In genomic region chr12:3662660-3663059, GRCm38 (mm10) we compare ENCODE assay signal across 13 mouse cellular contexts.
DNase-seq lines count a peak whose midpoint lies in the region; ATAC-seq and TF ChIP-seq lines count a peak whose summit lies in the region.
"Had no signal": no experiment of that assay in that cellular context is flagged by ENCODE, and none has a peak within 500 bp of the region (broad histone marks: within the 10 kb centered on the region; RNA-seq: fewer than 3 reads in every experiment).

No protein-coding gene starts in this region.

- ATAC-seq in embryonic facial prominence, embryonic 14.5 days (ENCODE audit: low read depth): 0 out of 2 replicates have a peak, but pooled peaks have one; percentile 50
- peak; percentile 84 for ATAC-seq in intestine, postnatal 0 days
- no peak for ATAC-seq in erythroid progenitor cell, adult 5-6 weeks (replicated peaks; ENCODE audit: low FRiP score, poor library complexity, severe bottlenecking)

- no peaks in the 10 kb centered on the region for H3K9me3 ChIP-seq in embryonic facial prominence, embryonic 14.5 days (ENCODE audit: control insufficient read depth, low read length)
- H3K9me3 ChIP-seq in embryonic facial prominence, embryonic 10.5 days: no peaks in the 10 kb centered on the region
- H3K9me3 ChIP-seq in intestine, postnatal 0 days (ENCODE audit: control insufficient read depth): no peaks in the 10 kb centered on the region
- H3K9me3 ChIP-seq: embryonic facial prominence, embryonic 12.5 days; kidney, embryonic 15.5 days; megakaryocyte, embryonic 14.5 days had no signal

- DNase-seq in embryonic facial prominence, embryonic 14.5 days (ENCODE audit: low spot score): no peak
- DNase-seq in embryonic facial prominence, embryonic 10.5 days (ENCODE audit: low spot score): no peak
- DNase-seq in layer of hippocampus, adult 11-12 months (ENCODE audit: low spot score): peak; percentile 33
- DNase-seq in layer of hippocampus, postnatal 14 days (ENCODE audit: low spot score in 2 of 2): no peak
- DNase-seq in ES-CJ7 (ENCODE audit: low read depth, low spot score): peak; percentile 93
- no peak for DNase-seq in kidney, postnatal 36 days
- DNase-seq: thymus, postnatal 36 days had no signal

- H3K4me2 ChIP-seq in embryonic facial prominence, embryonic 14.5 days (ENCODE audit: low read depth, low read length): no peak overlapping the region
- no peak overlapping the region for H3K4me2 ChIP-seq in intestine, postnatal 0 days (replicated peaks; ENCODE audit: low read depth)
- H3K4me2 ChIP-seq: embryonic facial prominence, embryonic 12.5 days; kidney, embryonic 15.5 days had no signal

- no peak for TF ChIP-seq CTCF in intestine, postnatal 0 days (IDR thresholded peaks at IDR 0.05; ENCODE audit: low read depth)

- no peaks in the 10 kb centered on the region for H3K4me1 ChIP-seq in embryonic facial prominence, embryonic 14.5 days (ENCODE audit: control insufficient read depth, insufficient read depth, low read length)
- no peaks in the 10 kb centered on the region for H3K4me1 ChIP-seq in embryonic facial prominence, embryonic 10.5 days
- H3K4me1 ChIP-seq in intestine, postnatal 0 days (replicated peaks; ENCODE audit: control insufficient read depth, insufficient read depth, low read length): no peaks in the 10 kb centered on the region
- H3K4me1 ChIP-seq: embryonic facial prominence, embryonic 12.5 days; kidney, embryonic 15.5 days had no signal

- no peak overlapping the region for H3K4me3 ChIP-seq in embryonic facial prominence, embryonic 14.5 days (ENCODE audit: low read depth, low read length)
- H3K4me3 ChIP-seq in embryonic facial prominence, embryonic 10.5 days: no peak overlapping the region
- H3K4me3 ChIP-seq in intestine, postnatal 0 days (ENCODE audit: low read depth, low read length): no peak overlapping the region
- H3K4me3 ChIP-seq: embryonic facial prominence, embryonic 12.5 days; kidney, embryonic 15.5 days; megakaryocyte, embryonic 14.5 days had no signal

- H3K36me3 ChIP-seq in embryonic facial prominence, embryonic 14.5 days (ENCODE audit: control insufficient read depth, insufficient read depth, low read length): 0 out of 2 replicates have a peak, but pooled peaks cover 3% of the 10 kb centered on the region
- peaks cover 23% of the 10 kb centered on the region for H3K36me3 ChIP-seq in embryonic facial prominence, embryonic 10.5 days (replicated peaks)
- H3K36me3 ChIP-seq in intestine, postnatal 0 days (ENCODE audit: control insufficient read depth, insufficient read depth): no peaks in the 10 kb centered on the region

- H3K9ac ChIP-seq in embryonic facial prominence, embryonic 14.5 days (ENCODE audit: low read depth, low read length): no peak overlapping the region
- no peak overlapping the region for H3K9ac ChIP-seq in intestine, postnatal 0 days (ENCODE audit: low read depth, low read length)
- H3K9ac ChIP-seq: embryonic facial prominence, embryonic 12.5 days; kidney, embryonic 15.5 days; liver, embryonic 14.5 days had no signal

- no peaks in the 10 kb centered on the region for H3K27me3 ChIP-seq in embryonic facial prominence, embryonic 14.5 days (replicated peaks; ENCODE audit: control insufficient read depth, insufficient read depth, low read length)
- no peaks in the 10 kb centered on the region for H3K27me3 ChIP-seq in embryonic facial prominence, embryonic 10.5 days (replicated peaks; ENCODE audit: low read depth, poor library complexity, severe bottlenecking)
- no peaks in the 10 kb centered on the region for H3K27me3 ChIP-seq in intestine, postnatal 0 days (replicated peaks; ENCODE audit: control insufficient read depth, insufficient read depth, low read length)
- H3K27me3 ChIP-seq: embryonic facial prominence, embryonic 12.5 days; kidney, embryonic 15.5 days; megakaryocyte, embryonic 14.5 days had no signal

- H3K27ac ChIP-seq in embryonic facial prominence, embryonic 14.5 days (replicated peaks; ENCODE audit: low read depth, low read length): no peak overlapping the region
- no peak overlapping the region for H3K27ac ChIP-seq in embryonic facial prominence, embryonic 10.5 days (replicated peaks)
- no peak overlapping the region for H3K27ac ChIP-seq in intestine, postnatal 0 days (ENCODE audit: low read depth, low read length)
- H3K27ac ChIP-seq: embryonic facial prominence, embryonic 12.5 days; kidney, embryonic 15.5 days; liver, embryonic 14.5 days had no signal

Comparison
In these comparisons a context has a peak if more than half of its experiments do, and no peak if none do; other contexts are left out.
1. DNase-seq: peak in layer of hippocampus, adult 11-12 months (single experiment) and ES-CJ7 (single experiment); none in embryonic facial prominence, embryonic 14.5 days (single experiment), embryonic facial prominence, embryonic 10.5 days (single experiment), layer of hippocampus, postnatal 14 days (0 of 2) and kidney, postnatal 36 days (0 of 2).